Mouse (Mus musculus): ENCODE results near the gene Gng8. TPM values are rescaled to one million over a fixed set of nuclear protein-coding genes. Genes with fewer than 3 reads are reported as not detected.

The Gng8 gene
- total and polyA plus RNA-seq, 3 experiments = 0.39 to 2.2 TPM; not detected in 1

DNA sequence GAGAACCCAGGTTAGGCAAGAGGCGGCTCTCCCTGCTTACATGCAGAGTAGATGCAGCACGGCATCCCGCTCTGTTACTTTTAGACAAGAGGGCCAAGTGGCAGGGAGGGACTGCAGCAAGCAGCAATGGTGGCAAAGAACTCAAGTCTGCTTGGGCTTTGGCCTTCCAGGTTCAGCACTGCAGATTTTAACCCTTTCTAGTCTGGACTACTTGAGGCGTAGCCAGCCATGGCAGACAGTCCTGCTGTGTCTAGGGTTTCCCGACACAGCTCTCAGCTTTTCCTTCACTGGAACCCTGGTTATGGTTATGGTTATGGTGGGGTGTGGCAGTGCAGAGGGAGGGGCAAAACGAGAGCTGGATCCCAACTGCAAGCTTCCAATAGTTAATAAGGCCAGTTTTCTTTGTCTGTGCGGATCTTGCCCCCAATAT is 28.6 kb downstream of the Gng8 start:
- Histone ChIP-seq H3K9me3 (replicated peaks; ENCODE audit: insufficient read depth, low read length) (no peaks in the 10 kb centered on the region), H3K79me2 (ENCODE audit: control insufficient read depth, insufficient read depth, low read length, poor library complexity) (peaks cover 43% of the 10 kb centered on the region), H3K4me1 (ENCODE audit: control insufficient read depth in 1 of 2, insufficient read depth in 2 of 2, low read length in 2 of 2) (peaks cover 0 to 13% of the 10 kb centered on the region in 2 experiments; a peak in 3 of 4 replicates), H3K27me3 (ENCODE audit: control insufficient read depth in 1 of 2, insufficient read depth in 2 of 2, low read length in 2 of 2) (no peaks in the 10 kb centered on the region), H3K36me3 (ENCODE audit: control insufficient read depth in 1 of 2, insufficient read depth in 2 of 2, low read length in 2 of 2) (peaks cover 0 to 13% of the 10 kb centered on the region in 2 experiments; a peak in 2 of 4 replicates), H3K27ac (ENCODE audit: control insufficient read depth, low read depth, low read length) (no peak overlapping the region), H3K4me3 (ENCODE audit: control insufficient read depth in 1 of 2, insufficient read depth in 1 of 2, low read depth in 2 of 2, low read length in 2 of 2) (no peak overlapping the region), H3K9ac (ENCODE audit: control insufficient read depth, low read depth, low read length, poor library complexity, severe bottlenecking) (no peak overlapping the region)
- TF ChIP-seq EP300 (IDR thresholded peaks at IDR 0.05; ENCODE audit: low read depth in 1 of 2, low read length in 2 of 2) = no peak
- TF ChIP-seq MEF2A (IDR thresholded peaks at IDR 0.05; ENCODE audit: extremely low read depth, insufficient replicate concordance, low read depth, low read length, poor library complexity, severe bottlenecking) = no peak
- TF ChIP-seq MXI1 (IDR thresholded peaks at IDR 0.05; ENCODE audit: low read depth, low read length) = no peak
- no peak for TF ChIP-seq KAT2A (conservative IDR thresholded peaks at IDR 0.05; ENCODE audit: low read depth, low read length)
- TF ChIP-seq POLR2AphosphoS5 (IDR thresholded peaks at IDR 0.05; ENCODE audit: borderline replicate concordance, low read depth, low read length) = no peak
- no peak for TF ChIP-seq ZC3H11A (IDR thresholded peaks at IDR 0.05; ENCODE audit: low read depth, low read length)
- TF ChIP-seq RAD21 (IDR thresholded peaks at IDR 0.05; ENCODE audit: low read depth, low read length) = no peak
- TF ChIP-seq BHLHE40 (IDR thresholded peaks at IDR 0.05; ENCODE audit: borderline replicate concordance, low read depth, low read length) = no peak
- no peak for TF ChIP-seq RCOR1 (IDR thresholded peaks at IDR 0.05; ENCODE audit: low read depth, low read length)
- no peak for TF ChIP-seq NRF1 (IDR thresholded peaks at IDR 0.05; ENCODE audit: insufficient read depth, low read depth, low read length, poor library complexity, severe bottlenecking)
- no peak for TF ChIP-seq USF1 (IDR thresholded peaks at IDR 0.05; ENCODE audit: low read depth, low read length)
- TF ChIP-seq MAFK (IDR thresholded peaks at IDR 0.05; ENCODE audit: borderline replicate concordance, low read depth, low read length) = no peak
- no peak for TF ChIP-seq CTCF (IDR thresholded peaks at IDR 0.05 in 2 of 3, conservative IDR thresholded peaks at IDR 0.05 in 1 of 3; ENCODE audit: control insufficient read depth in 1 of 3, insufficient read depth in 1 of 3, low read depth in 2 of 3, low read length in 3 of 3, poor library complexity in 1 of 3, severe bottlenecking in 1 of 3)
- TF ChIP-seq GATA1 (IDR thresholded peaks at IDR 0.05; ENCODE audit: low read depth, low read length) = no peak
- no peak for TF ChIP-seq POLR2AphosphoS2 (IDR thresholded peaks at IDR 0.05; ENCODE audit: low read length)
- no peak for TF ChIP-seq ZMIZ1 (IDR thresholded peaks at IDR 0.05; ENCODE audit: low read depth, low read length)
- no peak for TF ChIP-seq ELF1 (IDR thresholded peaks at IDR 0.05; ENCODE audit: low read depth, low read length)
- no peak for TF ChIP-seq TAL1 (IDR thresholded peaks at IDR 0.05; ENCODE audit: low read length)
- no peak for TF ChIP-seq CHD1 (IDR thresholded peaks at IDR 0.05; ENCODE audit: low read depth, low read length)
- DNase-seq (ENCODE audit: low read depth, low spot score) = no peak

Data from MEL (cell line).